Mouse (Mus musculus) heart, embryonic 10.5 days (tissue): ENCODE measurements around the gene Hs3st2. TPM values are rescaled to one million over a fixed set of nuclear protein-coding genes. Genes with fewer than 3 reads are reported as not detected.

ENCODE experiments used
- DNase-seq: peaks from one replicate; pipeline ENCODE4 v3.0.0-alpha.2; 2017; ENCODE audit warnings: low spot score
- H3K27ac ChIP-seq: fragments of 300-500 bp; sonication (generic); 2 replicates; pipeline ENCODE4 v1.5.1; 2016; ENCODE audit warnings: mild to moderate bottlenecking
- H3K27me3 ChIP-seq: fragments of 300-500 bp; sonication (generic); 2 replicates; pipeline ENCODE4 v1.6.1; 2016; ENCODE audit warnings: mild to moderate bottlenecking; ENCODE audit not compliant: poor library complexity, insufficient read depth, severe bottlenecking
- H3K36me3 ChIP-seq: fragments of 300-500 bp; sonication (generic); 2 replicates; pipeline ENCODE4 v1.6.1; 2016; ENCODE audit warnings: mild to moderate bottlenecking, moderate library complexity
- H3K4me1 ChIP-seq: fragments of 300-500 bp; sonication (generic); 2 replicates; pipeline ENCODE4 v1.6.1; 2016; ENCODE audit warnings: mild to moderate bottlenecking
- H3K4me3 ChIP-seq: fragments of 300-500 bp; sonication (generic); 2 replicates; pipeline ENCODE4 v1.5.1; 2016; ENCODE audit warnings: mild to moderate bottlenecking, moderate library complexity
- H3K9me3 ChIP-seq: fragments of 300-500 bp; sonication (generic); 2 replicates; pipeline ENCODE4 v1.6.1; 2016; ENCODE audit warnings: mild to moderate bottlenecking, moderate library complexity
- WGBS: fragments of 180-500 bp; shearing (Covaris S2); methylation state at CpG from one replicate; pipeline ENCODE4 v1.1.7; 2016; 5-methylcytosine and 5-hydroxymethylcytosine counted together
- polyA plus RNA-seq: library from polyadenylated mRNA; unstranded; fragments of >200 nt; fragmentation: Nextera tagmentation; extraction: Ambion mirVana; gene quantifications from 2 replicates; pipeline ENCODE4 v1.2.1, GENCODE M21; 2016

Gene Hs3st2
- polyA plus RNA-seq, 1 experiment from 2014 or later = 1.7 TPM

GRCm38 (mm10) chr7:121469435-121469834 is 77.8 kb downstream of the Hs3st2 start:
- Histone ChIP-seq H3K4me3 (no peak overlapping the region), H3K9me3 (no peaks in the 10 kb centered on the region), H3K27me3 (no peaks in the 10 kb centered on the region), H3K27ac (no peak overlapping the region), H3K36me3 (no peaks in the 10 kb centered on the region), H3K4me1 (no peaks in the 10 kb centered on the region)
- no peak for DNase-seq
- WGBS = 47% methylated on average over 3 of the region's 3 CpGs

- Histone ChIP-seq H3K4me3 (no peak overlapping the region), H3K27ac (no peak overlapping the region), H3K4me1 (no peaks in the 10 kb centered on the region), H3K9me3 (no peaks in the 10 kb centered on the region), H3K27me3 (no peaks in the 10 kb centered on the region), H3K36me3 (no peaks in the 10 kb centered on the region)
- no peak for DNase-seq
- 78% methylated on average over 8 of the region's 8 CpGs for WGBS
These were observed 86.6 kb downstream of the Hs3st2 start for GRCm38 (mm10) chr7:121478302-121478701.

- Histone ChIP-seq H3K36me3 (no peaks in the 10 kb centered on the region), H3K9me3 (no peaks in the 10 kb centered on the region), H3K27me3 (no peaks in the 10 kb centered on the region), H3K27ac (no peak overlapping the region), H3K4me1 (no peaks in the 10 kb centered on the region), H3K4me3 (no peak overlapping the region)
- WGBS = 87% methylated on average over 4 of the region's 4 CpGs
- no peak for DNase-seq
These were observed 88.4 kb downstream of the Hs3st2 start for GRCm38 (mm10) chr7:121480106-121480505.

- Histone ChIP-seq H3K4me1 (no peaks in the 10 kb centered on the region), H3K36me3 (no peaks in the 10 kb centered on the region), H3K9me3 (no peaks in the 10 kb centered on the region), H3K27me3 (no peaks in the 10 kb centered on the region), H3K27ac (no peak overlapping the region), H3K4me3 (no peak overlapping the region)
- no peak for DNase-seq
- 77% methylated on average over 4 of the region's 4 CpGs for WGBS
These were observed 92.9 kb downstream of the Hs3st2 start for GRCm38 (mm10) chr7:121484590-121484989.

- DNase-seq = no peak
- Histone ChIP-seq H3K27me3 (no peaks in the 10 kb centered on the region), H3K9me3 (no peaks in the 10 kb centered on the region), H3K4me1 (no peaks in the 10 kb centered on the region), H3K36me3 (no peaks in the 10 kb centered on the region), H3K27ac (no peak overlapping the region), H3K4me3 (no peak overlapping the region)
- 64% methylated on average over 2 of the region's 2 CpGs for WGBS
These were observed 93.6 kb downstream of the Hs3st2 start for GRCm38 (mm10) chr7:121485266-121485665.

- DNase-seq = no peak
- WGBS = 58% methylated on average over 6 of the region's 6 CpGs
- Histone ChIP-seq H3K27me3 (no peaks in the 10 kb centered on the region), H3K4me3 (no peak overlapping the region), H3K9me3 (no peaks in the 10 kb centered on the region), H3K27ac (no peak overlapping the region), H3K36me3 (no peaks in the 10 kb centered on the region), H3K4me1 (no peaks in the 10 kb centered on the region)
These were observed 95.6 kb downstream of the Hs3st2 start for GRCm38 (mm10) chr7:121487291-121487690.

GRCm38 (mm10) chr7:121489401-121489800 is 97.7 kb downstream of the Hs3st2 start:
- Histone ChIP-seq H3K4me3 (no peak overlapping the region), H3K36me3 (no peaks in the 10 kb centered on the region), H3K27me3 (no peaks in the 10 kb centered on the region), H3K4me1 (no peaks in the 10 kb centered on the region), H3K9me3 (no peaks in the 10 kb centered on the region), H3K27ac (no peak overlapping the region)
- WGBS = 81% methylated on average over 9 of the region's 9 CpGs
- no peak for DNase-seq

- H3K27me3 ChIP-seq = no peaks in the 10 kb centered on the region
- no peaks in the 10 kb centered on the region for H3K4me1 ChIP-seq
- no peak for DNase-seq
- H3K4me3 ChIP-seq = no peak overlapping the region
- WGBS = 71% methylated on average over 3 of the region's 3 CpGs
- no peaks in the 10 kb centered on the region for H3K36me3 ChIP-seq
- no peaks in the 10 kb centered on the region for H3K9me3 ChIP-seq
- H3K27ac ChIP-seq = no peak overlapping the region
These were observed 99.9 kb downstream of the Hs3st2 start for GRCm38 (mm10) chr7:121491455-121492005.

GRCm38 (mm10) chr7:121500516-121500915 is 108.9 kb downstream of the Hs3st2 start:
- no peak overlapping the region for H3K4me3 ChIP-seq
- no peaks in the 10 kb centered on the region for H3K36me3 ChIP-seq
- no peak for DNase-seq
- H3K4me1 ChIP-seq = 0 out of 2 replicates have a peak, but pooled peaks cover 5% of the 10 kb centered on the region
- H3K27ac ChIP-seq = no peak overlapping the region
- no peaks in the 10 kb centered on the region for H3K27me3 ChIP-seq
- 77% methylated on average over 17 of the region's 17 CpGs for WGBS
- H3K9me3 ChIP-seq = no peaks in the 10 kb centered on the region

- 58% methylated on average over 10 of the region's 10 CpGs for WGBS
- Histone ChIP-seq H3K4me1 (0 out of 2 replicates have a peak, but pooled peaks cover 5% of the 10 kb centered on the region), H3K4me3 (no peak overlapping the region), H3K27ac (no peak overlapping the region), H3K36me3 (no peaks in the 10 kb centered on the region), H3K9me3 (no peaks in the 10 kb centered on the region), H3K27me3 (no peaks in the 10 kb centered on the region)
- DNase-seq = no peak
These were observed 110.0 kb downstream of the Hs3st2 start for GRCm38 (mm10) chr7:121501666-121502065.

GRCm38 (mm10) chr7:121516727-121517126 is 125.1 kb downstream of the Hs3st2 start:
- no peak overlapping the region for H3K4me3 ChIP-seq
- DNase-seq = no peak

GRCm38 (mm10) chr7:121517165-121517591 is 125.5 kb downstream of the Hs3st2 start:
- H3K36me3 ChIP-seq = no peaks in the 10 kb centered on the region
- 68% methylated on average over 3 of the region's 3 CpGs for WGBS
- no peak for DNase-seq
- H3K27ac ChIP-seq = no peak overlapping the region
- H3K4me3 ChIP-seq = no peak overlapping the region
- H3K9me3 ChIP-seq = no peaks in the 10 kb centered on the region
- no peaks in the 10 kb centered on the region for H3K4me1 ChIP-seq
- no peaks in the 10 kb centered on the region for H3K27me3 ChIP-seq

More at GRCm38 (mm10) chr7:121516727-121517126, 125.1 kb downstream of the Hs3st2 start:
- Histone ChIP-seq H3K4me1 (no peaks in the 10 kb centered on the region), H3K27me3 (no peaks in the 10 kb centered on the region), H3K36me3 (no peaks in the 10 kb centered on the region), H3K9me3 (no peaks in the 10 kb centered on the region), H3K27ac (no peak overlapping the region)
- 83% methylated on average over 3 of the region's 3 CpGs for WGBS

- H3K4me3 ChIP-seq = no peak overlapping the region
- DNase-seq = no peak
- H3K4me1 ChIP-seq = no peaks in the 10 kb centered on the region
- no peaks in the 10 kb centered on the region for H3K27me3 ChIP-seq
- no peaks in the 10 kb centered on the region for H3K36me3 ChIP-seq
- no peak overlapping the region for H3K27ac ChIP-seq
- WGBS = 83% methylated on average over 3 of the region's 3 CpGs
- no peaks in the 10 kb centered on the region for H3K9me3 ChIP-seq
These were observed 130.5 kb downstream of the Hs3st2 start for GRCm38 (mm10) chr7:121522125-121522524.

GRCm38 (mm10) chr7:121529023-121529422 is 137.4 kb downstream of the Hs3st2 start:
- H3K4me1 ChIP-seq = no peaks in the 10 kb centered on the region
- H3K36me3 ChIP-seq = no peaks in the 10 kb centered on the region
- DNase-seq = no peak
- 0 out of 2 replicates have a peak, but pooled peaks cover 5% of the 10 kb centered on the region for H3K27me3 ChIP-seq
- no peak overlapping the region for H3K27ac ChIP-seq
- WGBS = 71% methylated on average over 2 of the region's 2 CpGs
- no peak overlapping the region for H3K4me3 ChIP-seq
- H3K9me3 ChIP-seq = no peaks in the 10 kb centered on the region
